Mouse (Mus musculus) embryonic fibroblast, embryonic 13.5 days (primary cell): ENCODE data around the gene Gm2115.

Experiments used
- CTCF ChIP-seq: IDR thresholded peaks from 2 replicates; pipeline ENCODE4 v1.5.1; 2011; ENCODE audit warnings: mild to moderate bottlenecking, control low read depth, low read length, moderate library complexity, borderline replicate concordance; ENCODE audit not compliant: insufficient read depth
- POLR2A ChIP-seq: IDR thresholded peaks from 2 replicates; pipeline ENCODE4 v1.6.1; 2011; ENCODE audit warnings: low read depth, mild to moderate bottlenecking, control low read depth, low read length, moderate library complexity

DNA sequence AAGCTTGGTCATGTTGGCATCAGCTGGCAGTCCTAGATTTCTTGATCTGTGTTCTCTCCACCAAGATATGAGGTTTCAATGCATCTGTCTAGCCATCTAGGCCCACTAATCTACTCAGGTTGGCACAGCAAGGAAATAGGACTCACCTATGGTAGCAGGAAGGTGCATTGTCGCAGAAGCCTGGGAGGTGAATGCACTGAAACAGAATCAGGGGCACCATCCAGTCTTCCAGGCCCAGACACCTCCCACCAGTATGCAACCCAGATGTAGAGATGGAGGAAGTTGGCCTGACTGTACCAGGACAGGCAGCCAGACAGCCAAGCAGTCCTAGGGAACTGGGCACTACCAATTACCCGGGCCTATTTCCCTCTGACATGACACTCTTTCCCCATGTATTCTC lies 71.9 kb downstream of the Gm2115 start:
- no peak for TF ChIP-seq CTCF
- no peak for TF ChIP-seq POLR2A
